Mouse (Mus musculus) E14TG2a.4 (cell line): ENCODE measurements at regions not wholly inside any gene's neighbourhood (a gene's known extent, or its start where the extent isn't known, plus 50 kb on each side); places are given as distances from the start of the nearest gene placed in this dataset.

Experiments used
- H3K27me3 ChIP-seq: 2 replicates; pipeline ENCODE4 v1.6.1; 2014; ENCODE audit warnings: low read length, control low read depth; ENCODE audit not compliant: insufficient read depth
- H3K36me3 ChIP-seq: 2 replicates; pipeline ENCODE4 v1.6.1; 2014; ENCODE audit warnings: low read length, control low read depth; ENCODE audit not compliant: insufficient read depth
- H3K4me1 ChIP-seq: replicated peaks from 2 replicates; pipeline ENCODE4 v1.6.1; 2014; ENCODE audit warnings: low read depth, low read length, control low read depth
- H3K4me3 ChIP-seq: replicated peaks from 2 replicates; pipeline ENCODE4 v1.5.1; 2014; ENCODE audit warnings: mild to moderate bottlenecking, low read length
- H3K9me3 ChIP-seq: 2 replicates; pipeline ENCODE4 v1.6.1; 2014; ENCODE audit warnings: low read length, control low read depth
- CTCF ChIP-seq: conservative IDR thresholded peaks from 2 replicates; pipeline ENCODE4 v1.5.1; 2014; ENCODE audit warnings: low read length
- NANOG ChIP-seq: IDR thresholded peaks from 2 replicates; pipeline ENCODE4 v1.6.1; 2014; ENCODE audit warnings: borderline replicate concordance, low read length, mixed read lengths
- POU5F1 ChIP-seq: IDR thresholded peaks from 2 replicates; pipeline ENCODE4 v1.6.1; 2014; ENCODE audit warnings: low read length, borderline replicate concordance

- Histone ChIP-seq H3K4me3 (no peak overlapping the region), H3K27me3 (no peaks in the 10 kb centered on the region), H3K36me3 (no peaks in the 10 kb centered on the region), H3K9me3 (no peaks in the 10 kb centered on the region), H3K4me1 (no peaks in the 10 kb centered on the region)
- TF ChIP-seq NANOG, result no peak
- TF ChIP-seq CTCF, result no peak
- no peak for TF ChIP-seq POU5F1
Measured at GRCm38 (mm10) chr11:45178036-45178435, 560.9 kb downstream of the Ebf1 start.

DNA sequence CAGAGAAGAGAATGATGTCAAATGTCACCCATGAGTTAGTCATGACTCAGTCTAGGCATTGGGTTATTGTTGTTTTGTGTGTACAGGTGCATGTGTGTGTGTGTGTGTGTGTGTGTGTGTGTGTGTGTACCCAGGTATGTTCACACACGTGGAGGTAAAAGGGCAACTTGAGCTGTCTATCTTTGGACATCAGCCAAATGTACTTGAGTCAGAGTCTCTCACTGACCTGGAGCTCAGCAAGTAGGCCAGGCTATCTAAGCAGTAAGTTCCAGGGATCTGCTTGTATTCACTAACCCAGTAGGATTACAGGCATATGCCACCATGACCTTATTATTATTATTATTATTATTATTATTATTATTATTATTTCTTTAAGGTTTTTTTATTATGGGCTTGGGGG lies 561.9 kb downstream of the Ebf1 start:
- Histone ChIP-seq H3K4me1 (no peaks in the 10 kb centered on the region), H3K4me3 (no peak overlapping the region), H3K27me3 (no peaks in the 10 kb centered on the region), H3K36me3 (no peaks in the 10 kb centered on the region), H3K9me3 (no peaks in the 10 kb centered on the region)
- no peak for TF ChIP-seq NANOG
- TF ChIP-seq CTCF, result no peak
- TF ChIP-seq POU5F1, result no peak

- Histone ChIP-seq H3K27me3 (no peaks in the 10 kb centered on the region), H3K9me3 (no peaks in the 10 kb centered on the region), H3K4me1 (no peaks in the 10 kb centered on the region), H3K4me3 (no peak overlapping the region), H3K36me3 (no peaks in the 10 kb centered on the region)
- TF ChIP-seq NANOG (no peak), POU5F1 (no peak), CTCF (no peak)
Measured at GRCm38 (mm10) chr11:45190601-45191370, 573.7 kb downstream of the Ebf1 start.

DNA sequence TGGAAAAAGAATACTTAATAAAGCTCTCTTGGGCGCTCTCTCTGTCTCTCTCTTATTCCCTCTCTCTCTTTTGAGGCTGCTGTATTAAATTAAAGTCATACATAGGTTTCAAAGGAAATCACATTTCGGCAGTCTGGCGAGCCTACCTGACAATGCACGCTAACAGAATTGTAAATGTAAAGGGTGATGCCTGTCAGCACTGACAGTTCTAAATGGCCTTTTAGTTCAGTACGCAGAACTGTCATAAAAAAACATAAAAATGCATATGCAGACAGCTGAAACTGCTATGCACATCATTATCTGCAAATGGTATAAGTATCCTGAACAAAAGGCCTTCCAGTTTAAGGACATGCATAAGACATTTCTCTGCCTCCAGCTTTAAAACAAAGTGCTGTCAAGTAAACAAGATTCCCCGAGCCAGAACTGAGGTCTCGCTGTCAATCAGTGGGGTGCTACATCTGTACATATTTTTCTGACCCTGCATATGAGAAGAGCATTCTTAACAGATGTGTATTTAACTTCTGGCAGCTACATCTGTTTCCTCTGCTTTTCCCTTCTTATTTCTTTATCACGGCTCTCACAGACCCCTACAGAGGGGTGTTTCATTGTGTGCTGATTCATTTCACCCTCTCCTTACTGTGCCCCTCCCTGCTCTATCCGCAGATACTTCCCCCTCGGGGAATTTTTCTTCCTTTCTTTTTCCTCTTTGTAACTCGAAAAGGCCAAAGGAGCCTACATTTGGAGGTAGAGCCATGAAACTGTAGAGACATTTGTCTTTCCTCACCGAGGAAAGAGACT lies 574.5 kb downstream of the Ebf1 start:
- Histone ChIP-seq H3K36me3 (no peaks in the 10 kb centered on the region), H3K4me1 (no peaks in the 10 kb centered on the region), H3K4me3 (no peak overlapping the region), H3K27me3 (no peaks in the 10 kb centered on the region), H3K9me3 (no peaks in the 10 kb centered on the region)
- no peak for TF ChIP-seq NANOG
- no peak for TF ChIP-seq CTCF
- TF ChIP-seq POU5F1, result no peak

- TF ChIP-seq CTCF (no peak), POU5F1 (no peak), NANOG (no peak)
- Histone ChIP-seq H3K4me3 (no peak overlapping the region), H3K36me3 (no peaks in the 10 kb centered on the region)
Measured at GRCm38 (mm10) chr11:45193319-45193718, 576.2 kb downstream of the Ebf1 start.

GRCm38 (mm10) chr11:45199520-45199919 lies 582.4 kb downstream of the Ebf1 start:
- Histone ChIP-seq H3K4me1 (no peaks in the 10 kb centered on the region), H3K27me3 (no peaks in the 10 kb centered on the region), H3K36me3 (no peaks in the 10 kb centered on the region), H3K4me3 (no peak overlapping the region), H3K9me3 (no peaks in the 10 kb centered on the region)
- TF ChIP-seq POU5F1 (no peak), NANOG (no peak), CTCF (no peak)

More at GRCm38 (mm10) chr11:45193319-45193718, 576.2 kb downstream of the Ebf1 start:
- Histone ChIP-seq H3K27me3 (no peaks in the 10 kb centered on the region), H3K9me3 (no peaks in the 10 kb centered on the region), H3K4me1 (no peaks in the 10 kb centered on the region)

DNA sequence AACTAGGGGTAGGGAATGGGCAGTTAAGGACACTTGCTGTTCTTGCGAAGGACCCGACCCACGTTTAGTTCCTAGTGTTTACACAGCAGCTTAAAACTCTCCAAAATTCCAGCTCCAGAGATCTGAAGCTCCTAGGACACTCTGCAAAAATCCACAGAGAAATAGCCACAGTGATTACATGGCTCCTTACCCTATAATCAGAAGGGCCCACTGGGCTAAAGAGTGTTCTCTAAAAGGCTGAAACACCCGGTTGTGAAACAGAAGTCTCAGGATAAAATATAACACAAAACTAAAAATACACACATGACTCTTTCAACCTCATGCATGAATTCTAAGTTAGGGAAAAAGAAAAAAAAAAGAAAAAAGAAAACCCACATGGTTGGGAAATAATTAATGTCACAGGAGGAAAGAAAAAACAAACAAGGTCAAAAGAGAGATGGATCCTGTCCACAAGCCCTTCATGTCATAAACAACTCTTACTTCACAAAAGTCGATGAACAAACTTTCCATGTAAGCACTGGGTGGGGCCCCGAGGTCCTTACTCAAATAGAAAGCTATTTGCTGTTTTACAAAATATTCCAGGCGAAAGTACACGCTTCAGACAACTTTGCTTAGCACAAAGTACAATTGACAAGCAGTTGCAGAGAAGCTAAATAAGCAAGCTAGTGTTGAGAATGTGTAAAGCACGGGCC lies 583.7 kb downstream of the Ebf1 start:
- Histone ChIP-seq H3K36me3 (no peaks in the 10 kb centered on the region), H3K4me3 (no peak overlapping the region), H3K27me3 (no peaks in the 10 kb centered on the region), H3K9me3 (no peaks in the 10 kb centered on the region), H3K4me1 (no peaks in the 10 kb centered on the region)
- no peak for TF ChIP-seq CTCF
- no peak for TF ChIP-seq NANOG
- no peak for TF ChIP-seq POU5F1

- Histone ChIP-seq H3K9me3 (no peaks in the 10 kb centered on the region), H3K4me1 (no peaks in the 10 kb centered on the region), H3K27me3 (no peaks in the 10 kb centered on the region), H3K36me3 (no peaks in the 10 kb centered on the region), H3K4me3 (no peak overlapping the region)
- TF ChIP-seq POU5F1 (no peak), NANOG (no peak), CTCF (no peak)
Measured at GRCm38 (mm10) chr11:45203446-45203845, 586.3 kb downstream of the Ebf1 start.
